Mouse (Mus musculus) kidney, adult 2 months (tissue): ENCODE measurements around the gene Tmod2.

Experiments
- CTCF ChIP-seq: fragments of 200-500 bp; conservative IDR thresholded peaks from 2 replicates; pipeline ENCODE4 v1.5.1; 2011; ENCODE audit warnings: low read depth, mild to moderate bottlenecking, control low read depth, low read length, moderate library complexity, mixed read lengths; ENCODE audit not compliant: insufficient read depth, insufficient read length
- POLR2A ChIP-seq: fragments of 200-500 bp; IDR thresholded peaks from one replicate; pipeline ENCODE4 v1.6.1; 2011; ENCODE audit warnings: low read depth, low read length, control low read depth

DNA sequence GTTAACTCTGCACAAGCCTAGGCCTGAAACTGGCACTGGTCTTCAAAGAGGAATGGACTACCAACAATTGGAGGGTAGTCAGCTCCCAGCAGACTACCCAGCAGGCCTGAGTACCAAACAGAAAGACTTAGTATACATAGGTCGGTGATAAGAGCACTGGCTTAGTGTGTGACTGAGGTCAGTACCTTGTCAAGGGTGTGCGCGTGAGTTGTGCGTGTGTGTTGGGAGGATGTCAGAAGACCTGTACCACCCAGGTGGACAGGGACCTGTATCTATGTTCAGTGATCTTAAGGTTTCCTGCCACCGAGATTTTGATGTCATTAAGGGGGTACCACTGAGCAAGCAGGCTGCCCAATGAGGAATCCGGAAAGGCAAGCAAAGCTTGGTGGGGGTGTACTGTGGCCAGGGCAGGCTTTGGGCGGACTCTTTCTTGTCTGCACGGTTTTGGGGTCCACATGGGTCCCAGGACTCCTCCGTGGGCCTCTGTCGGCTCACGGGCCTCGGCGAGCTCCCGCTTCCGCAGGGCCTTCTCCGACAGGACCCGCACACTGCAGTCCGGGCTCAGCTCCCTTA, 13.9 kb upstream of the Tmod2 start:
- TF ChIP-seq CTCF (no peak), POLR2A (no peak)
